Mouse (Mus musculus) embryo, embryonic 9.5 days (tissue): ENCODE measurements around the gene Megf8.
A peak's percentile ranks its signal among the peaks of the same experiment; 100 is the strongest.

Source experiments
- DNase-seq: peaks from one replicate; pipeline ENCODE4 v3.0.0-alpha.2; 2017; ENCODE audit errors: extremely low spot score

Megf8 gene

GRCm38 (mm10) chr7:25316532-25317445 lies at the start of gene Megf8:
Gene Megf8, plus strand, starts transcription at chr7:25317164.
- DNase-seq, result peak; percentile 95

GRCm38 (mm10) chr7:25267301-25267750 lies 49.6 kb upstream of the Megf8 start, which contains the start of gene Cic:
Gene Cic, plus strand, starts transcription at chr7:25267704.
- peak; percentile 100 for DNase-seq

GRCm38 (mm10) chr7:25267751-25268463 lies 49.1 kb upstream of the Megf8 start:
- DNase-seq, result peak; percentile 98

- no peak for DNase-seq
Measured at GRCm38 (mm10) chr7:25268588-25268987, 48.4 kb upstream of the Megf8 start.

- no peak for DNase-seq
Measured at GRCm38 (mm10) chr7:25269029-25269428, 47.9 kb upstream of the Megf8 start.

GRCm38 (mm10) chr7:25269545-25270271 lies 47.3 kb upstream of the Megf8 start:
- DNase-seq, result no peak

GRCm38 (mm10) chr7:25270652-25271633 lies 46.0 kb upstream of the Megf8 start:
- no peak for DNase-seq

- no peak for DNase-seq
Measured at GRCm38 (mm10) chr7:25271651-25272444, 45.1 kb upstream of the Megf8 start.

- DNase-seq, result no peak
Measured at GRCm38 (mm10) chr7:25272445-25273258, 44.3 kb upstream of the Megf8 start.

GRCm38 (mm10) chr7:25273259-25274241 lies 43.4 kb upstream of the Megf8 start:
- DNase-seq, result no peak

GRCm38 (mm10) chr7:25274571-25274970 lies 42.4 kb upstream of the Megf8 start:
- DNase-seq, result no peak

GRCm38 (mm10) chr7:25274996-25275395 lies 42.0 kb upstream of the Megf8 start:
- no peak for DNase-seq

- no peak for DNase-seq
Measured at GRCm38 (mm10) chr7:25275555-25276298, 41.2 kb upstream of the Megf8 start.

GRCm38 (mm10) chr7:25277405-25277804 lies 39.6 kb upstream of the Megf8 start:
- no peak for DNase-seq

- DNase-seq, result no peak
Measured at GRCm38 (mm10) chr7:25277998-25278340, 39.0 kb upstream of the Megf8 start.

- DNase-seq, result peak; percentile 91
Measured at GRCm38 (mm10) chr7:25278341-25279075, 38.5 kb upstream of the Megf8 start.
